Mouse (Mus musculus): ENCODE measurements around the gene Senp6. TPM values are rescaled to one million over a fixed set of nuclear protein-coding genes. Genes with fewer than 3 reads are reported as not detected.
A peak's percentile ranks its signal among the peaks of the same experiment; 100 is the strongest.
"Not testable (repeated sequence)": the region's sequence is repeated elsewhere in the genome, so short reads cannot be mapped to it uniquely, and the experiment has no call there.

Senp6 gene
- 38.4 and 47.2 TPM in 2 replicates for polyA plus RNA-seq (2012; ENCODE audit: insufficient read depth, insufficient read length, missing spikeins)

DNA sequence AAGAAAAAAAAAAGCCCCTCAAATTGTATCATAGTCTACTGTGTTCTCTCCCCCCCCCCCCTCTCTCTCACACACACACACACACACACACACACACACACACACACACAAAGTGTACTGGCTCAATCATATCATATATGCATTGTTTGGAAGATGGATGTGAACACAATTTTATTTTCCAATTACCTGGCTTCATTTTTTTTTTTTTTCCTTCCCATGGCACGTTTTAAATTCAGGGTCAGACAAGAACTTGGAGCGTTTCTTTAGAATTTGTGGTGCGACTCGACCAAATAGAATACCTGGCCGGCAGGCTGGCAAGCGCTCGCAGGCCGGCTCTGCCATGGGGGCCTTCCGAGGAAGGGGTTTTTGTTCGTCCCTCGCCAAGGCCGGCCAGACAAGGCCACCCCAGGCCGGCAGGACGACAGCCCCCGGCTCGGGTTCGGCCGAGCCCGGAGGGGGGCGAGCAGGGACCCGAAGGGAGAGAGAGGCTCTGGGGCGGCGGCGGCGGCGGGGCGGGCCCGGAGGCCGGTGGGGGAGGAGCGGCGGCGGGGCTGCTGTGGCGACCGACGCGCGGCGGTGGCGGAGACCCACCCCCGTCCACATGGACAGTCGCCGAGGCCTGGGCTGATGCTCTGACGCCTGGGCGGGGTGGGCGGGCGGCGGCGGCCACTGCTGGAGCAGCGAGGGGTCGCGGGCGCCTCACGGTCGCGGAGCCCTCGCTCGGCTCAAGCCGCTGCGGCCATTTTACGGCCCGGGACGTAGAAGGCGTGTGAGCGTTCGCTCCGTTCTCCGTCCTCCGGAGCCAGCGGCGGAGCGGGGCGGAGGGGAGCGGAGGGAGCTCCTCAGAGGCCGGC lies at the start of gene Senp6:
Gene Senp6 (plus strand): TSS at position 537 of the 854 bp plus-strand sequence.
- peak within 1 kb of the TSS; percentile 82 for H3K4me3 ChIP-seq (ENCODE audit: insufficient read depth, low read depth, low read length)
- peaks cover 6% of the 10 kb centered on the region for H3K4me1 ChIP-seq (ENCODE audit: control insufficient read depth, insufficient read depth, insufficient read length, low read length)
- peak within 1 kb of the TSS; percentile 87 for H3K27ac ChIP-seq (replicated peaks; ENCODE audit: low read depth, low read length)

DNA sequence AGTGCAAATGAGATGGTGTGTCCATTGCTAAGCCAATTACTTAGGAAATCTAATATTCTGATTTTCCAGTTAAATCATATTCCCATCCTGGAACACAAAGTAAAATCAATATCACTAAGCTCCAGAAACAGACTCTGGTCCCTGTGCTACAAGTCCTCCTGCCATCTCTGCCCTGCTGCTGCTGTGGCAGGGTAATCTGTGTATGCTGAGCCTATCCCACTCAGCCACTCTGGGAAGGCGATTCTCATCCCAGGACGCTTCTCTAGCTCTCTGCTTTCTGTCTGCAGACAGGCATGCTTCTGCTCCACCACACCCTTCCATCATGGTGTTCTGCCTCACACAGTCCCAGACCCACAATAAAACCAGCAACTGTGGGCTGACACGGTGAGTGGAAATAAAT lies 46.3 kb upstream of the Senp6 start:
- no peak overlapping the region for H3K4me3 ChIP-seq (ENCODE audit: insufficient read depth, low read depth, low read length)
- no peak overlapping the region for H3K27ac ChIP-seq (replicated peaks; ENCODE audit: low read depth, low read length)
- H3K4me1 ChIP-seq (ENCODE audit: control insufficient read depth, insufficient read depth, insufficient read length, low read length), result peaks cover 2% of the 10 kb centered on the region; the same call in 1 of the 2 replicates

DNA sequence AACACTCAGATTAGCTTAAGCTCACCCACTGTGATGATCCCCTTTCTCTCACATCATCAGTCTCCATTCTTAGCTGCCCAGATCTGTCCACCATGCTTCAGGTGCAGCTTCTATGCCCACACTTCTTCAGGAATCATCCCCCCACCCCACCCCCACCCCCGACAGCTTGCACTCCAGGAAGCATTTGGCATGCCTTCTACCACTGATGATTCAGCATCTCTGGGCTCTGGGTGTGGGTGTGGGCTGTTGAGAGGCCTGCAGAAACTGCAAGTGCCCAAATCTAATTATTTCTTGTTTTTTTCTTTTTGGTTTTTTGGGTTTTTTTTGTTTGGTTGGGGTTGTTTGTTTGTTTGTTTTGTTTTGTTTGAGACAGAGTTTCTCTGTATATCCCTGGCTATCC lies 45.1 kb upstream of the Senp6 start:
- H3K4me3 ChIP-seq (ENCODE audit: insufficient read depth, low read depth, low read length), result no peak overlapping the region
- H3K4me1 ChIP-seq (ENCODE audit: control insufficient read depth, insufficient read depth, insufficient read length, low read length), result peaks cover 2% of the 10 kb centered on the region; the same call in 1 of the 2 replicates
- no peak overlapping the region for H3K27ac ChIP-seq (replicated peaks; ENCODE audit: low read depth, low read length)

DNA sequence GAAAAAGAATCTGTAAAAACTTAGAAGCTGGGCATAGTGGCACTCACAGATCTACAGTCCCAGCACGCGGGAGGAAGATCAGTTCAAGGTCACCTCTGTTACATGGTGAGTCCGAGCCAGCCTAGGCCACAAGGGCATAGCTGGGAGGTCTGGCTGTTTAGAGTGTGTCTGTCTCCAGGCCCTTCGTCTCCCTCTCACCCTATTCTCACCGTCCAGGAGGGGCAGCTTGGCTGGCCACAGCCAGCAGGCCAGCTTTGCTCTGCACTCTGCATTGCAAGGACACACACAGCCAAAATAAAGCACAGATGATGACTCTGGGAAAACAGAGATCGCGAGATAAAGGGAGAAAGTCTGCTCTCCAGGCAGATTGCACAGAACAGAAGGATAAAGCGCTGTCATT lies 43.9 kb upstream of the Senp6 start:
- Histone ChIP-seq H3K4me3 (ENCODE audit: insufficient read depth, low read depth, low read length) (no peak overlapping the region), H3K27ac (replicated peaks; ENCODE audit: low read depth, low read length) (no peak overlapping the region)

DNA sequence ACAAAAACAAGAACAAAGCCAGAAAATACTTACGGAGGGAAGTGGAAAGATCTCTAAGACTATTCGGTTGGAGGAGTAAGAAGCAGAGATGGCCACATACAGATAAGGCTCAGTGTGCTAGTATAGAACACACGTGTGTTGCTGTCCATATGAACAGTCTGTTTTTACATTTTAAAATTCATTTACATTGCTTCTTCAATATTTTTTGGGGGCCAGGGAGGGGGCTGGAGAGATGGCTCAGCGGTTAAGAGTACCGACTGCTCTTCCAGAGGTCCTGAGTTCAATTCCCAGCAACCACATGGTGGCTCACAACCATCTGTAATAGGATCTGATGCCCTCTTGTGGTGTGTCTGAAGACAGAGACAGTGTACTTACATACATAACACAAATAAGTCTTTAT lies 41.4 kb upstream of the Senp6 start:
- H3K4me3 ChIP-seq (ENCODE audit: insufficient read depth, low read depth, low read length); H3K27ac ChIP-seq (replicated peaks; ENCODE audit: low read depth, low read length); H3K4me1 ChIP-seq (ENCODE audit: control insufficient read depth, insufficient read depth, insufficient read length, low read length): not testable (repeated sequence)

More for the DNA sequence above, 43.9 kb upstream of the Senp6 start:
- H3K4me1 ChIP-seq (ENCODE audit: control insufficient read depth, insufficient read depth, insufficient read length, low read length), result peaks cover 2% of the 10 kb centered on the region; the same call in 1 of the 2 replicates

DNA sequence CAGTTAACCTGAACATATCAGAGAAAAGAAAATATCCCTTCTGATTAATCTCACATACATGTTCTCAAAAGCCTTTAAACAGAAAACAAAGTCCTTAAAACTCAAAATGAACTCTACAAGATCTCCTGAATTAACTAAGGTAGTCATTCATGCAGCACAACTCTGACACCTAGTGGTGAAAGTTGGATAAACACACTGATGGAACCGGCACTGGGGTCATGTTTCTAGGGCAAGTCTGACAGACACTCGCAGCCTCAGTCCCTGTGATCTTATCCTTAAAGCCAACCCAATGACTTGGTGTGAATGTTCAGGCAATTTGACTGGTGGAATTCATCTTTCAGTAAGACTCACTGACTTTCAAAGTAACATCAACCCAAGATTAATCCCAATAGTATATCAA lies 40.7 kb upstream of the Senp6 start:
- peaks cover 2% of the 10 kb centered on the region; the same call in 1 of the 2 replicates for H3K4me1 ChIP-seq (ENCODE audit: control insufficient read depth, insufficient read depth, insufficient read length, low read length)
- H3K4me3 ChIP-seq (ENCODE audit: insufficient read depth, low read depth, low read length), result no peak overlapping the region
- H3K27ac ChIP-seq (replicated peaks; ENCODE audit: low read depth, low read length), result no peak overlapping the region

DNA sequence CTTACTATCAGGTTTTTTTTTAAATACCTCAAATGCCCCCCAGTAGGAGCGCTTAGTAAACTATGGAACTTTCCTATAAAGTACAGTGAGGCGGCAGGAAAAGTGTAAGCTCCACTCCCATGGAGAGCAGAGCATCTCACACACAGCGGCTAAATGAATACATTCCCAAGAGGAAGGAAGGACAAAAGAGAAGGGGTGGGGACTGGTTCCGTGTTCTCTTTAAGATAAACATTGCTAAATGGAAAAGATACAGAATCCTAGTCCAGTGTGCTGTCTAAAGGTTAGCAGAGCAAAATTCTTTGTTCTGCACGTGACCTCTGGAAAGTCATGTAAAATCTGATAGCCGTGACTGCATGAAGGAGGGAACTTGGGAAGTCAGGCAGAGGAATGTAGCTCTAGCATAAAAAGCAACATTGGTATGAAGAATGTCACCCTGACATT lies 40.1 kb upstream of the Senp6 start:
- peaks cover 2% of the 10 kb centered on the region; the same call in 1 of the 2 replicates for H3K4me1 ChIP-seq (ENCODE audit: control insufficient read depth, insufficient read depth, insufficient read length, low read length)
- H3K4me3 ChIP-seq (ENCODE audit: insufficient read depth, low read depth, low read length), result no peak overlapping the region
- H3K27ac ChIP-seq (replicated peaks; ENCODE audit: low read depth, low read length), result no peak overlapping the region

DNA sequence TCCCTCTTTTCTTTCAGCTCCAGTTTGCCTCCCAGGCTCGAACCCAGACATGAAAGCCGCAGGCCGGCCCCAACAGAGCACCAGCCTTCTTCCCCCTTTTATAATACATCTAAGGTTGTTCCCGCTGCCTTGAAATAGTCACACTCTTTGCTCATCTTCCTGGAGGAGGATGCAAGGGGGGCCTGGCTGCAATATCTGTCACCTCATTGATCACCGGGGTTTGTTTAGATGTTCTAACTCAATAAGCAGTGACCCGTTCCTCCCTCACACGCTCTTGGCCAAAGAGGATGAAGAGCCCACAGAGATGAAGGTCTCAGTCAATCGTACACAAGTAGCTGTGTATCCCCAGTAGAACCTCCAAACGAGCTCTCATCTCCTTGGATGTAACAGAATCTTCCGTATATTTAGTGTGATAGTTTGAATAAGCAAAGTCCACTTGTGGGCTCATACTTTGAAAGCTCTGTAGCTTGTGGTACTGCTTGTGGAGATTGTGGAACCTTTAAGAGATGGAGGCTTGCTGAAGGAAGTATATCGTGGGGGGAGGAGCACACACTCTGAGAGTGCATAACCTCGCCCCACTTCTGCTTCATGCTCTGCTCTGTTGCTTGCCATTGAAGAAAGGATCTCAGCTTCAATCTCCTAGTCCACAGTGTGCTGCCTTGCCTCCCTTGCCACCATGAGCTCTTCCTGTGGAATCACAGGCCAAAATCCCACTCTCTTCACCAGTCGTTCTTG lies 29.3 kb upstream of the Senp6 start:
- no peak overlapping the region for H3K4me3 ChIP-seq (ENCODE audit: insufficient read depth, low read depth, low read length)
- no peaks in the 10 kb centered on the region for H3K4me1 ChIP-seq (ENCODE audit: control insufficient read depth, insufficient read depth, insufficient read length, low read length)
- H3K27ac ChIP-seq (replicated peaks; ENCODE audit: low read depth, low read length), result no peak overlapping the region

DNA sequence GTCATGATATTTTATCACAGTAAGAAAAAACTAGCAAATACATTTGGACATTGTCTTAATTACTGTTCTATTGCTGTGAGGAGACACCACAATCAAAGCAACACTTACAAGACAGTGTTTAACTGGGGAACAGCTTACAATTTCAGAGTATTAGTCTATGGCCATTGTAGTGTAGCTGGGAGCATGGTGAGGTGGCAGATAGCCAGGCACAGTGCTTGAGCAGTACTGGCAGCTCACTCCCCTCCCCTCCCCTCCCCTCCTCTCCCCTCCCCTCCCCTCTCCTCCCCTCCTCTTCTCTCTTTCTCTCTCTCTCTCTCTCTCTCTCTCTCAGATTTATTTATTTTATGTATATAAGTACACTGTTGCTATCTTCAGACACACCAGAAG lies 28.7 kb upstream of the Senp6 start:
- H3K4me1 ChIP-seq (ENCODE audit: control insufficient read depth, insufficient read depth, insufficient read length, low read length), result no peaks in the 10 kb centered on the region
- no peak overlapping the region for H3K27ac ChIP-seq (replicated peaks; ENCODE audit: low read depth, low read length)
- H3K4me3 ChIP-seq (ENCODE audit: insufficient read depth, low read depth, low read length), result no peak overlapping the region

DNA sequence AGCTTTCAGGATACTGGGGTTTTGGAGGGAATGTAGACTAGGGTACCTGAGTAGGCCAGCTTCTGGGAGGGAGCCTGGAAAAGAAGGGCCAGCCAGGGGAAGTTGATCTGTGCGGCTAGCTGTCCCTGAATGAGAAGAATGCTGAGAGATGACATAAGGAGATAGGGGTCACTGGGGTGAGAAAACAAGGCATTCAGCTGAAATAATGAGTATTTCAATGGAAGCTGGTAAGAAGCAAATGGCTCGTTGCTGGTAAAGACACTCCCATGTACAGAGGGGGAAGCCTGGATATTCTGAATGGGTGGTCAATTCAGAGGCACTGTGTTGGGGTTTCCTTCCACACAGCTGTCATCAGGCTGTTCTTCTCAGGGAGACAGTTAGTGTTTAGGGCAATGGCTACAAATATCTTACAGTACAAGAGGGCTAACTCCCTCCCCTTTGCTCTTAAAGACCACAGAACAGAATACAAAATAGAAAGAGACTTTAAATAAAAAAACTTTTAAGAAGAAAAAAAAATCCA lies 27.3 kb upstream of the Senp6 start:
- H3K4me3 ChIP-seq (ENCODE audit: insufficient read depth, low read depth, low read length), result no peak overlapping the region
- no peaks in the 10 kb centered on the region for H3K4me1 ChIP-seq (ENCODE audit: control insufficient read depth, insufficient read depth, insufficient read length, low read length)
- H3K27ac ChIP-seq (replicated peaks; ENCODE audit: low read depth, low read length), result no peak overlapping the region

DNA sequence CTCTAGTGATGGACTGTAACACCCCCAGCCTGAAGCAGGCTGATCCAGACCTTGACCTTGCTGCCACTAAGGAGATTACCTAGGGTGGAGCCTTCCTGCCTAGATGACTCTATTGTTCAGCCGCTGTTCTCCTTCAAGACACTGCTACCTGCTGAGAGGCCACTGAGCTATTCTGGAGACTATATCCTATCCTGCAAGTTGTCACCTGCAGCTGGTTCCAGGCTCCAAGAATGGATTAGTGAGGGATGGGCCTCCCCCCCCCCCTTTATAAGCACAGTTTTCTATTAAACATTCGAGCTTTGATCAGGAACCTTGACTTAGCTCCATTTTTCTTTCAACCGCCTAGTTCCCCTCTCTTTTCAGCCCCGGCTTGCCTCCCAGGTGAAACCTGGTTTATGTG lies 22.4 kb upstream of the Senp6 start:
- H3K4me1 ChIP-seq (ENCODE audit: control insufficient read depth, insufficient read depth, insufficient read length, low read length); H3K27ac ChIP-seq (replicated peaks; ENCODE audit: low read depth, low read length); H3K4me3 ChIP-seq (ENCODE audit: insufficient read depth, low read depth, low read length): not testable (repeated sequence)

DNA sequence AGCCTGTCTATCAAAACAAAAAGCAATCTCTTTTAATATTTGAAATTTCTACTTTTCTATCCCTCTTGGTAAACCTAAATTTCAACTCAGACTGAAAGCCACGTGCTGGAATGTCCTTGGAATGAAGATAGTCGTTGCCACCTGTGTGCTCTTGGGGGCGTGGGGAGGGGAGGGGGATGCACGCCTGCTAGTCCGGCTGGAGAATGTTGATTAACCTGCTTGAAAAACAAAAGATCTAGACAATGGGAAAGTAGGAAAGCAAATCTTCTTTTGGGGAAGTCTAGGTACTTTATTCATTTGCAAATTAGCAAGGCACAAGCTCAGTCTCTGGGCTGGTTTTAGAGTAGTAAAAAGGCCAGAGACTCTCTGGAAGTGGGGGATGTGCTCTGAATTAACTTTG lies 17.4 kb upstream of the Senp6 start:
- not testable (repeated sequence) for H3K4me3 ChIP-seq (ENCODE audit: insufficient read depth, low read depth, low read length); H3K4me1 ChIP-seq (ENCODE audit: control insufficient read depth, insufficient read depth, insufficient read length, low read length); H3K27ac ChIP-seq (replicated peaks; ENCODE audit: low read depth, low read length)

DNA sequence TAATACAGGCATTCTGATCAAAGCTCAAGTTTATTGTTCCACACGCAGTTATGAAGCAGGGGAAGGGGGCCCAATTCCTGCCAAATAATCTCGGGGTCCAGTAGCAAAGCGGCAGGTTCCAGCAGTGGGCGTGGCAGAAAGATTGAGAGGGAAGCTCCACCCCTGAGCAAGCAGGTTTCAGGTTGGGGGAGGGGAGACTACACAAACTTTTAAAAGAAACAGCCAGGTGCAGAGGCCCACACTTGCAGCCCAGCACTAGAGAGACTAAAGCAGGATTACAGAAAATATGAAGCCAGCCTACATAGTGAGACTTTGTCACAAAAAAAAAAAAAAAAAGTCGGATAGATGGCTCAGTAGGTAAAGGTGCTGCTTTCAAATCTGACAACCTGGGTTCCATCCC lies 13.8 kb upstream of the Senp6 start:
- Histone ChIP-seq H3K4me1 (ENCODE audit: control insufficient read depth, insufficient read depth, insufficient read length, low read length) (no peaks in the 10 kb centered on the region), H3K4me3 (ENCODE audit: insufficient read depth, low read depth, low read length) (no peak overlapping the region), H3K27ac (replicated peaks; ENCODE audit: low read depth, low read length) (no peak overlapping the region)

DNA sequence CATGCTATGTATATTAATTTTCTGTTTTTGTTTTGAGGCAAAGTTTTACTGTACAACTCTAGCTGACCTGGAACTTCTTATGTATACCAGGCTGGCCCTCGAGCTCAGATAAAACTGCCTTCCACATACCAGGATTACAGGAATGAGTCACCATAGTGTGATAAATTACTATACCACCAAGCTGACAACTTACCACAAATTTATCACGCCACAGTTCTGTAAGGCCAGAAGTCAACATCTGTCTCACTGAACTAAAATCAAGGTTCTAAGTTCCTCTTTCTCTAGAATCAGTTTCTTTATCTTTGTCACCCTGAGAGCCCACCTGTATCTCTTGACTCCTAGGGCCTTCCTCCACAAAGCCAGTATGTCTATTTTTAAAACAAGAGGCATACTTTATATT lies 9.0 kb upstream of the Senp6 start:
- H3K4me3 ChIP-seq (ENCODE audit: insufficient read depth, low read depth, low read length), result no peak overlapping the region
- no peak overlapping the region for H3K27ac ChIP-seq (replicated peaks; ENCODE audit: low read depth, low read length)
- no peaks in the 10 kb centered on the region for H3K4me1 ChIP-seq (ENCODE audit: control insufficient read depth, insufficient read depth, insufficient read length, low read length)

DNA sequence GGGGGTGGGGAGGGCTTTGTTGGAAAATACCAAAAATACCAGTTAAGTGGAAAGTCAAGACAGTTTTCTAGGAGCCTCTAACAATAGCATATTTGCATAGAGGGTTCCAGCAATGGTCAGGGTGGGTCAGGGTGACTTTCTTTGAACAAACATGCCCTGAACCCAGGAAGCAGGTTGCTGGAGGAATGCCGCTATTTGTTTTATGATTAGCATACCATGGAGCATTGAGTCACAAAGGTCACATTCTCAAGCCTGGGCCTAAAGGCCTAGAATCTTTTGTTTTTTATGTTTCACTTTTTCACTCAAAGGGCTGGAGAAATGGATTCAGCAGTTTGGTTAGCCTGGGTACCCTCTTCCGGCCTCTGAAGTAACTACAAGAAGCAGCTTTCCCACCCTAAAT lies 1.2 kb upstream of the Senp6 start:
- not testable (repeated sequence) for H3K4me1 ChIP-seq (ENCODE audit: control insufficient read depth, insufficient read depth, insufficient read length, low read length); H3K27ac ChIP-seq (replicated peaks; ENCODE audit: low read depth, low read length); H3K4me3 ChIP-seq (ENCODE audit: insufficient read depth, low read depth, low read length)

All from brown adipose tissue, adult 24 weeks (tissue).